Mouse (Mus musculus) limb, embryonic 12.5 days (tissue): Measurements from ENCODE around the gene Cd38. TPM values are rescaled to one million over a fixed set of nuclear protein-coding genes. Genes with fewer than 3 reads are reported as not detected.

Source experiments
- ATAC-seq: fragments of 200-750 bp; cut with Nextera tagmentation; 2 replicates; pipeline ENCODE4 v1.8.0; 2017; ENCODE audit warnings: low read depth, moderate TSS enrichment; ENCODE audit not compliant: insufficient number of reproducible peaks, insufficient read depth, low FRiP score, low TSS enrichment
- H3K27ac ChIP-seq: fragments of 300-500 bp; sonication (generic); 2 replicates; pipeline ENCODE4 v1.5.1; 2016; ENCODE audit warnings: mild to moderate bottlenecking, moderate library complexity
- H3K27me3 ChIP-seq: fragments of 300-500 bp; sonication (generic); 2 replicates; pipeline ENCODE4 v1.6.1; 2016; ENCODE audit warnings: mild to moderate bottlenecking, moderate library complexity
- H3K36me3 ChIP-seq: fragments of 300-500 bp; sonication (generic); 2 replicates; pipeline ENCODE4 v1.6.1; 2016; ENCODE audit warnings: mild to moderate bottlenecking, moderate library complexity
- H3K4me1 ChIP-seq: fragments of 300-500 bp; sonication (generic); replicated peaks from 2 replicates; pipeline ENCODE4 v1.6.1; 2016
- H3K4me2 ChIP-seq: fragments of 300-500 bp; sonication (generic); 2 replicates; pipeline ENCODE4 v1.6.1; 2016; ENCODE audit warnings: mild to moderate bottlenecking, moderate library complexity
- H3K4me3 ChIP-seq: fragments of 300-500 bp; sonication (generic); replicated peaks from 2 replicates; pipeline ENCODE4 v1.5.1; 2016; ENCODE audit warnings: mild to moderate bottlenecking
- H3K9ac ChIP-seq: fragments of 300-500 bp; sonication (generic); replicated peaks from 2 replicates; pipeline ENCODE4 v1.6.1; 2016; ENCODE audit warnings: mild to moderate bottlenecking, moderate library complexity
- H3K9me3 ChIP-seq: fragments of 300-500 bp; sonication (generic); 2 replicates; pipeline ENCODE4 v1.6.1; 2016; ENCODE audit warnings: mild to moderate bottlenecking, moderate library complexity
- WGBS: fragments of 180-500 bp; shearing (Covaris S2); methylation state at CpG from one replicate; pipeline ENCODE4 v1.1.7; 2016; 5-methylcytosine and 5-hydroxymethylcytosine counted together
- polyA plus RNA-seq: library from polyadenylated mRNA; unstranded; fragments of >200 nt; fragmentation: Nextera tagmentation; extraction: Ambion mirVana; gene quantifications from 2 replicates; pipeline ENCODE4 v1.2.1, GENCODE M21; 2016

Cd38 gene
- polyA plus RNA-seq, 1 experiment from 2014 or later: 9.9 TPM

DNA sequence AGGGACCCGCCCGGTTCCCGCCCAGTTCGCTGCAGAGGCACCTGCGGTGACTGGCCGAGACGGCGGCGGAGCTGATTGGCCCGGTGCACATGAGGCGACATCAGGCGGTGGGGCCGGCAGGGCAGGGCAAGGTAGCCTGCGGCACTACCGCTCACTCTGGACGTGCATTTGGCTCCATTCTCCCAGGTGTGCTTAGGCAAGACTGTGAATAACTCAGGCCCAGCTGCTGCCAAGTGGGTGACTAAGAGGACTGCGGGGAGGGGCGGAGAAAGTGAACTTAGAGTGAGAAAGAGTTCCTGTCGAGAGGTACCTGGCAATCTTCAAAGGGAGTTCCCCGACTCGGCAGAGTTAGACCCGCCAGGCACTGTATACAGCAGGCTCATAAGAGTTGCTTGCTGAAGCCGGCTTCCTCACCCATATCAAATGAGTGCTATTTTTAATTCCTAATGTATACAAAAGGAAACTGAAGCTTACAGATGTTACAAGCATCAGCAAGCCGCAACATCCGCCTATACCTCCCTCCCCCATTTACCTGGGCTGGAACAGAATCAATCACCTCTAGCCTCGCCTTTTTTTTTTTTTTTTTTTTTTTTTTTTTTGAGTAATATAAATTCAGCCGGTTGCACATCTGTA lies 79.9 kb downstream of the Cd38 start:
- Histone ChIP-seq H3K27me3 (no peaks in the 10 kb centered on the region), H3K4me2 (peak overlapping the region; percentile 68), H3K4me1 (peaks cover 23% of the 10 kb centered on the region), H3K4me3 (peak overlapping the region; percentile 31), H3K9ac (no peak overlapping the region), H3K27ac (peak overlapping the region; percentile 20), H3K9me3 (no peaks in the 10 kb centered on the region), H3K36me3 (no peaks in the 10 kb centered on the region)
- ATAC-seq: peak; percentile 92
- 1% methylated on average over 27 of the region's 27 CpGs for WGBS

DNA sequence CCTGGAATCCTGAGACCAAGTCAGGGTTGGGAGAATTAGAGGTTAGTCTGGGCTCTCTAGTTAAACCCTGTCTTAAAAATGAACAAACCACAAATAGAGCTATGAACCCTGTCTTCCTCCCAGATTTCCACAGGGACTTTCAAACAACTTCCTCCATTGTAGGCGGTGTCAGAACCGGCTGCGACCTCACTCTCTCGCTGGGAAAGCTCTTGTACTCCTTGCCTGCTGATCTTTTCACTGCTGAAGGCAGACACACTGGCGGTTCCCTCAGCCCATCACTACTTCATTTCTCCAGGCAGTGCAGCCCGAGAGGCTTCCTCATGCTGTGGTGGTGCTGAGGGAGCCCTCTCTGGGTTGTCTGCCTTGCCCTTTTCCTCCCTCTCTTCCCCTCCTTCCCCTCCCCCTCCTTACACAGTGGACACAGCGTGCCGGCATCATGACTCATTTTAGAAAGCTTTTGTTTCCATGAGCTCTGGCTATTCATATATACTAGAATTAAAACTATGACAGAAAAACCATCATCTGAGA lies 80.5 kb downstream of the Cd38 start:
- ATAC-seq: no peak; the same call in 1 of the 2 replicates
- H3K9me3 ChIP-seq: no peaks in the 10 kb centered on the region
- peak overlapping the region; percentile 64; the same call in 1 of the 2 replicates for H3K27ac ChIP-seq
- H3K36me3 ChIP-seq: no peaks in the 10 kb centered on the region
- peaks cover 25% of the 10 kb centered on the region for H3K4me1 ChIP-seq
- peak overlapping the region; percentile 68 for H3K4me2 ChIP-seq
- no peaks in the 10 kb centered on the region for H3K27me3 ChIP-seq
- H3K4me3 ChIP-seq: peak overlapping the region; percentile 5; the same call in 1 of the 2 replicates
- WGBS: 8% methylated on average over 8 of the region's 8 CpGs
- H3K9ac ChIP-seq: no peak overlapping the region

DNA sequence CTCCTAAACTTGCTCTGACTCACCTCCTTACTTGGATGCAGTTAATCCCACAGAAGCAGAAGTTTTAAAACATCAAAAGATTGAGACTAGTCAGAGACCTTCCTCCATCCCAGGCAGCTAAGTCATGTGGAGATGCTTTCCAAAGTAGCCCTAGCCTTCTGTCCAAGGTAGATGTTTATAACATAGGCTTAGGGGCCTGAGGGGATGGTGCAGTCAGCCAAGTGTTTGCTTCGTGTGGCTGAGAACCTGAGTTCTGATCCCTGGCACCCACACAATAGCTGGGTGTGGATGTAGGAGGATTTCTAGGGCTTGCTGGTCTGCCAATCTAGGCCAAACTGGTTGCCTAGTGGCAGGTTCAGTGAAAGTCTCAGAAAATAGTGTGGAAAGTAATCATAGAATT lies 84.9 kb downstream of the Cd38 start:
- no peak overlapping the region for H3K4me2 ChIP-seq
- peaks cover 12% of the 10 kb centered on the region for H3K4me1 ChIP-seq
- no peaks in the 10 kb centered on the region for H3K9me3 ChIP-seq
- WGBS: 79% methylated on average over 1 of the region's 1 CpGs
- no peaks in the 10 kb centered on the region for H3K36me3 ChIP-seq
- H3K27me3 ChIP-seq: no peaks in the 10 kb centered on the region
- H3K9ac ChIP-seq: no peak overlapping the region
- H3K4me3 ChIP-seq: no peak overlapping the region
- H3K27ac ChIP-seq: no peak overlapping the region
- no peak for ATAC-seq

DNA sequence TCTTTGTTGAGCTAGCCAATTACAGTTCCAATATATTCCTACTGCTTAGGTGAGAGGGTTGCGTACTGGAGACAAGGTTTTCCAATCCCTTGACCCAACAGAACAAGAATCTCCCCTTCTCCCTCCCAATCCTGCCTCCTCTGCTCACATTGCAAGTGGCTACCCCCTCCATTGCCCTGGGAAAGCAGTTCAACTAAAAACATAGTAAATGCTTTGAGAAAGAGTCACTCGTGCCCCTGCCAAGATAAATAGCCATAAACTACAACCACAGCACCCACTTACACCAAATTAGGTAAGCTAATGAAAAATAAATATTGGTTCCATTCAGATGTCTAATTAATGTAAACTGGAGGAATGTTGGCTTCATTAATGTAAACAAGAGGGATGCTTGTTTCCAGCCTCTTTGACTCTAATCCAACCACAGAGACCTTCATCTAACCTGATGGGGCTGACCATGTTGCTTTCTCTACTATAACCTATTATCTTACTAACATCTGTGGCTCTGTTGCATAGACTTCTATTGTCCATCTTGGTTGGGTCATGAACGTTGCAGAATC lies 91.6 kb downstream of the Cd38 start:
- H3K27ac ChIP-seq: no peak overlapping the region
- 77% methylated on average over 3 of the region's 3 CpGs for WGBS
- H3K9me3 ChIP-seq: no peaks in the 10 kb centered on the region
- H3K4me1 ChIP-seq: no peaks in the 10 kb centered on the region
- no peak overlapping the region for H3K4me3 ChIP-seq
- no peaks in the 10 kb centered on the region for H3K36me3 ChIP-seq
- no peak for ATAC-seq
- H3K9ac ChIP-seq: no peak overlapping the region
- no peak overlapping the region for H3K4me2 ChIP-seq
- H3K27me3 ChIP-seq: no peaks in the 10 kb centered on the region

DNA sequence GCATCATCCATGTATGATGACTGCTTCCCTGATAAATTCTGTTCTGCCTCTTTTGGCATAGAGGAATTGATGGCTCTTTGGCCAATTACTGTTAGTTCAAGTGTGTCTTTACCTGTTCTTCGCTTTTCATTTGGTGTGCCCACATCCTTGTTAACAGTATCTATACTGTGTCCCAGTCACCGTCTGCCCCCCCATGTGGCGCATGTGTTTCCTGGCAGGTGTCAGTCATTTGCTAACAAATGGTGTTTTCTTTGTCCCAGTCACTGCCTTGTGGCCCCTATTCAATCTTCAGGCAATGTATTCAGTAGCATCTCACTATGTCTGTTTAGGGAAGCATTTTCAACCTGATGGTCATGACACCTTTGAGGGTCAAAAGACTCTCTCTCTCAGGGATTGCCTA lies 92.7 kb downstream of the Cd38 start:
- ATAC-seq: no peak
- H3K36me3 ChIP-seq: no peaks in the 10 kb centered on the region
- no peaks in the 10 kb centered on the region for H3K4me1 ChIP-seq
- 85% methylated on average over 3 of the region's 3 CpGs for WGBS
- no peak overlapping the region for H3K27ac ChIP-seq
- no peak overlapping the region for H3K4me2 ChIP-seq
- H3K27me3 ChIP-seq: no peaks in the 10 kb centered on the region
- H3K9me3 ChIP-seq: no peaks in the 10 kb centered on the region
- H3K4me3 ChIP-seq: no peak overlapping the region
- no peak overlapping the region for H3K9ac ChIP-seq

Other genes with a start within 250 kb of the Cd38 start
- 11.1 and 12.3 TPM in 2 replicates for gene Cc2d2a, start 206.2 kb upstream of the Cd38 start, polyA plus RNA-seq
- not detected in 2 replicates for gene Bst1, start 49.7 kb upstream of the Cd38 start, polyA plus RNA-seq
- 56.9 and 58.4 TPM in 2 replicates for gene Fbxl5, start 46.9 kb upstream of the Cd38 start, polyA plus RNA-seq
- gene Gm7879, start 44.6 kb downstream of the Cd38 start, polyA plus RNA-seq: 0.87 TPM in 1 of 2 replicates, not detected in the other
- gene Fgfbp1, start 113.2 kb downstream of the Cd38 start, polyA plus RNA-seq: 3.2 and 4.5 TPM in 2 replicates
- 85.0 and 86.2 TPM in 2 replicates for gene Prom1, start 233.5 kb downstream of the Cd38 start, polyA plus RNA-seq